Mouse (Mus musculus): ENCODE results near the gene Eral1.
A peak's percentile ranks its signal among the peaks of the same experiment; 100 is the strongest.

Gene Eral1

GRCm38 (mm10) chr11:78037831-78038752 is 42.1 kb downstream of the Eral1 start, which contains the start of gene Flot2:
Gene Flot2, plus strand, starts transcription at chr11:78037931.
- peak; percentile 78 for DNase-seq (ENCODE audit: low spot score)

GRCm38 (mm10) chr11:78036791-78037190 is 43.4 kb downstream of the Eral1 start:
- no peak for DNase-seq (ENCODE audit: low spot score)

GRCm38 (mm10) chr11:78033931-78034617 is 46.1 kb downstream of the Eral1 start:
- DNase-seq (ENCODE audit: low spot score): no peak

- DNase-seq (ENCODE audit: low spot score): no peak
Measured at GRCm38 (mm10) chr11:78032809-78033195, 47.4 kb downstream of the Eral1 start.

GRCm38 (mm10) chr11:78031947-78032808 is 48.0 kb downstream of the Eral1 start, which contains the start of gene Dhrs13:
Gene Dhrs13, plus strand, starts transcription at chr11:78032280.
- DNase-seq (ENCODE audit: low spot score): peak; percentile 95

- DNase-seq (ENCODE audit: low spot score): no peak
Measured at GRCm38 (mm10) chr11:78031389-78031788, 48.8 kb downstream of the Eral1 start.

GRCm38 (mm10) chr11:78030600-78030999 is 49.6 kb downstream of the Eral1 start:
- DNase-seq (ENCODE audit: low spot score): no peak

GRCm38 (mm10) chr11:78029240-78029639 is 50.9 kb downstream of the Eral1 start:
- no peak for DNase-seq (ENCODE audit: low spot score)

- no peak for DNase-seq (ENCODE audit: low spot score)
Measured at GRCm38 (mm10) chr11:78023607-78024006, 56.6 kb downstream of the Eral1 start.
